Mouse (Mus musculus) MEL (cell line): ENCODE results near the gene Endod1.

Source experiments
- CHD1 ChIP-seq: IDR thresholded peaks from 2 replicates; pipeline ENCODE4 v1.6.1; 2012; ENCODE audit warnings: low read depth, mild to moderate bottlenecking, inconsistent platforms, low read length, improper control_type of control experiment
- CHD2 ChIP-seq: IDR thresholded peaks from 2 replicates; pipeline ENCODE4 v1.6.1; 2011; ENCODE audit warnings: low read length, improper control_type of control experiment
- CTCF ChIP-seq, 3 experiments: IDR thresholded peaks in 2 of 3; conservative IDR thresholded peaks in 1 of 3; 2 replicates each; pipeline ENCODE4 v1.5.1; 2011 to 2012; ENCODE audit warnings: low read length in 3 of 3, low read depth in 2 of 3, mild to moderate bottlenecking in 2 of 3, improper control_type of control experiment in 1 of 3, inconsistent platforms in 1 of 3, mixed read lengths in 1 of 3, moderate library complexity in 1 of 3; ENCODE audit not compliant: control insufficient read depth in 1 of 3, insufficient read depth in 1 of 3, poor library complexity in 1 of 3, severe bottlenecking in 1 of 3
- EP300 ChIP-seq, 2 experiments: IDR thresholded peaks; 2 replicates each; pipeline ENCODE4 v1.6.1; 2011; ENCODE audit warnings: improper control_type of control experiment in 2 of 2, low read length in 2 of 2, low read depth in 1 of 2, mild to moderate bottlenecking in 1 of 2
- GABPA ChIP-seq: IDR thresholded peaks from 2 replicates; pipeline ENCODE4 v1.6.1; 2012; ENCODE audit warnings: low read depth, mild to moderate bottlenecking, inconsistent platforms, low read length, improper control_type of control experiment, moderate library complexity
- HCFC1 ChIP-seq: IDR thresholded peaks from 2 replicates; pipeline ENCODE4 v1.6.1; 2012; ENCODE audit warnings: low read depth, mild to moderate bottlenecking, inconsistent platforms, low read length, improper control_type of control experiment, moderate library complexity
- POLR2A ChIP-seq, 2 experiments: IDR thresholded peaks; 2 replicates each; pipeline ENCODE4 v1.6.1; 2011 to 2012; ENCODE audit warnings: low read length in 2 of 2, mild to moderate bottlenecking in 2 of 2, control low read depth in 1 of 2, improper control_type of control experiment in 1 of 2, low read depth in 1 of 2, moderate library complexity in 1 of 2; ENCODE audit not compliant: control insufficient read depth in 1 of 2, insufficient read depth in 1 of 2, poor library complexity in 1 of 2
- SIN3A ChIP-seq: IDR thresholded peaks from 2 replicates; pipeline ENCODE4 v1.6.1; 2012; ENCODE audit warnings: low read length, improper control_type of control experiment, inconsistent platforms
- SMC3 ChIP-seq: IDR thresholded peaks from 2 replicates; pipeline ENCODE4 v1.6.1; 2011; ENCODE audit warnings: low read depth, low read length, improper control_type of control experiment
- ZMIZ1 ChIP-seq: IDR thresholded peaks from 2 replicates; pipeline ENCODE4 v1.6.1; 2012; ENCODE audit warnings: low read depth, mild to moderate bottlenecking, inconsistent platforms, low read length, improper control_type of control experiment, moderate library complexity

DNA sequence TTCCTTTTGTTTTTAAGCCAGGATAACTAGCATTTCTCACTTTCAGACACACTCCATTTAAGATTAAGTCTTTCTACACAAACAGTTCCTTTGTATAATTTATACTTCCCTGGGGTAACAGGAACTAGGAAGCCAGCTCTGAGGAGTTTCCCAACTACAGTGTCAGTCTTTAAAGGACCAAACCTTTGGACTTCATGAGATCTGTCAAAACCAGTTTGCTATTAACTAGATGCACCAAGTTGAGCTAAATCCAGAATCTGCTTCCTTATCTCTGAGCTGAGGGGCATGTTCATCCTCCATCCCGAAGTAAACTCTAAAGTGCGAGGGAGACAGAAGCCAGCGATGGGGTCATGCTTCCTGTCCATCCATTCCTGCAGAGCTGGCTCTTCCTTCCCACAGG lies 74.0 kb downstream of the Endod1 start:
- TF ChIP-seq CTCF (IDR thresholded peaks at IDR 0.05 in 2 of 3, conservative IDR thresholded peaks at IDR 0.05 in 1 of 3; ENCODE audit: control insufficient read depth in 1 of 3, insufficient read depth in 1 of 3, low read depth in 2 of 3, low read length in 3 of 3, poor library complexity in 1 of 3, severe bottlenecking in 1 of 3) (no peak), GABPA (no peak), CHD1 (no peak), SIN3A (no peak), HCFC1 (no peak), ZMIZ1 (no peak), EP300 (IDR thresholded peaks at IDR 0.05; ENCODE audit: low read depth in 1 of 2, low read length in 2 of 2) (no peak), CHD2 (no peak), SMC3 (no peak), POLR2A (IDR thresholded peaks at IDR 0.05; ENCODE audit: control insufficient read depth in 1 of 2, insufficient read depth in 1 of 2, low read depth in 1 of 2, low read length in 2 of 2, poor library complexity in 1 of 2) (no peak)
